Mouse (Mus musculus) frontal cortex, postnatal 25 days (tissue): ENCODE data around the gene Tns1.
"Not testable (repeated sequence)": the region's sequence is repeated elsewhere in the genome, so short reads cannot be mapped to it uniquely, and the experiment has no call there.

Experiments used
- DNase-seq, 2 experiments: peaks; one replicate each; pipeline ENCODE4 v3.0.0; 2022; ENCODE audit warnings: low spot score in 2 of 2

The Tns1 gene

GRCm38 (mm10) chr1:73912466-73912865 lies 211.8 kb downstream of the Tns1 start:
- no peak for DNase-seq

DNA sequence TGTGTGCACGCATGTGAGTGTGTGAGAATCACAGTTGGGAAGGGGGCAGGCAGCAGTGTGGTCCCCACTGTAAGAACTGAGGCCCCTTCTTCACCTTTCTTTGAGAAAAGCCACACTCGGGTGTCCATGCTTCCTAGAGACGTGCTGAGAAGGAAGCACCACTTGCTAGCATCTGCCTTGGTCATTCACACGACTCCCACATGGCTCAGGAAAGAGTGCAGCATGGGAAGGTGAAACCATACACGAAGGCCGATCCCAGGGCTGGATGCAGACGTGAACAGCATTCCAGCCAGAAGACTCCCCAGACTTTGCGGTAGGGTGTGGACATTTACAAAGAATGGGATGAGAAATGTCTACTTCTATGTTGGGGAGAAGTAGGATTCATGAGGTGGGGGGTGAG lies 212.3 kb downstream of the Tns1 start:
- DNase-seq, result no peak

- no peak for DNase-seq
Observed at GRCm38 (mm10) chr1:73910701-73911100, 213.5 kb downstream of the Tns1 start.

GRCm38 (mm10) chr1:73910111-73910510 lies 214.1 kb downstream of the Tns1 start:
- DNase-seq, result no peak

- peak in 1 of 2 experiments; percentile 1 for DNase-seq
Observed at GRCm38 (mm10) chr1:73909191-73909983, 214.9 kb downstream of the Tns1 start.

GRCm38 (mm10) chr1:73908081-73908960 lies 215.9 kb downstream of the Tns1 start:
- DNase-seq, result peak in 1 of 2 experiments; percentile 1

DNA sequence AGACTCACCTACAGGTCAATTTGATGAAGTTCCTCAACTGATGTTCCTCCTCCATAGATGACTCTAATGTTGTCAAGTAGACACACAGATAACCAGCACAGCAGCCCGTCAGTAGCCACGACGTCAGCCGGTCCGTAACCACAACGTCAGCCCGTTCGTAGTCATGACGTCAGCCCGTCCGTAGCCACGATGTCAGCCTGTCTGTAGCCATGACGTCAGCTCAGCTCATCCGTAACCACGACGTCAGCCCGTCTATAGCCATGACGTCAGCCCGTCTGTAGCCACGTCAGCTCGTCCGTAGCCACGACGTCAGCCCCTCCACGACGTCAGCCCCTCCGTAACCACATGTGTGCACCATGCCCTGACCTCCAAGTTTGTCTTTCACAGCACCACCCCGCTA lies 217.1 kb downstream of the Tns1 start:
- no peak for DNase-seq

DNA sequence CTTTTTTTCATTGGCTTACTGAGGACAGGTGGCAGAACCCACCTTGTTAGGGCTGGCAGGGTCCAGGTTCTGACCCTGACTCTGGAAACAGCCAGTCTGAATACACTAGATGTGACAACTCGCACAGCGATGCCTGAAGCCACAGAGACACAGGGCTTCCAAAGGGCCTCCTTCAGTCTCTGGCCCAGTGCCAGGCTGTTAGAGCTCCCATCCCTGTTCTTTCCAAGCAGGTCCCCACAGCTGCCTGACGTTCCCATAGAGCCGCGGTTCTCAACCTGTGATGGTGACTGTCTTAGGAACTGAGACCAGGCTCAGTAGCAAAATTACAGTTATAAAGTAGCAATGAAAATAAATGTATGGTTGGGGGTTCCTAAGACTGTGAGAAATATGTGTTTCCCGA lies 217.9 kb downstream of the Tns1 start:
- no peak for DNase-seq

DNA sequence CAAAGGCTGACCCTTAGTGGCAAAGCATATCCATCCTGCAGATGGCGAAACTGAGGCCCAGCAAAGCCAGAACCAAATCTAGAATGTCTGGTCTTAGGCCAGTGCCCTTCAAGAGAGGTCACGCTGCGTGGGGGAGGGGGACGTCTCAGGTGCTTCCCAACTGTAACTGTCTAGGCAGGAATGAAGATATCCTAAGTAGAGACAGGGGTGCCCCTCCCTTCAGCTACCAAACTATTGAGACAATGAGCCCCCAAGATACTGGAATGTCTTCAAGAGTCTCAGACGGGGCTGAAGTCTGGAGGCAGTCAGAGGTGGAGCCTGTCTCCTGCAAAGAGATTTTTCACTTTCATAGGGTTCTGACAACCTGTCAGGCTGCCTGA lies 218.4 kb downstream of the Tns1 start:
- DNase-seq, result no peak

DNA sequence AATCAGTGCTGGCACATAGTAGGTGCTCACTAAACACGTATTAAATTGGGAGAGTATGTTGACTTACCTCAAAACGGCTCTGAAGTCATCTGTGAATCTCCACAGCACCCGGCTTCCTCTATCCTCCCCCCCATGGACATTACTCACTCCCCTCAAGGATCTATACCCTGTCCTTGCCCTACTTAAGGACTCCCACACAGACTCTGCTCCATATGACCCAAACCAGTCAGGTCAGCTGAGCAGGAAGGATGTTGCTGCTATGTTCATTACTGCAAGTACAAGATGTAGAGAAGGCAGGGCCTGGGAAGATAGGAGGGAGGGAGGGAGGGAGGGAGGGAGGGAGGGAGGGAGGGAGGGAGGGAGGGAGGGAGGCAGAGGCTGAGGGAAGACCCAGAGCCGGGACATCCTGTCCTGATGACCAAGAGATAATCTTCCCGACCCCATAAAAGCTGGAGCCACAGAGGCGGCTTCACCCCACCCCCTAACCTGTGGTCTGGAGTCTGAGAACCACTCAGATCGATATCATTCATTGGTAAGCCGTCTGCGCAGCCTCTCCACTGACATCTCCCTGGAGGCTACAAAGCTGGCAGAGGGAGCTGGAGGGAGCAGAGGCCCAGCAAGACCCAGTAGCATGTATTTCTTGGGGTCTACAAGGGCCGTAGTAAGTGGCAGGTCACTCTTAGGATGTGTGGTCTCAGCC lies 219.0 kb downstream of the Tns1 start:
- DNase-seq, result no peak

GRCm38 (mm10) chr1:73904641-73905040 lies 219.6 kb downstream of the Tns1 start:
- DNase-seq, result no peak

DNA sequence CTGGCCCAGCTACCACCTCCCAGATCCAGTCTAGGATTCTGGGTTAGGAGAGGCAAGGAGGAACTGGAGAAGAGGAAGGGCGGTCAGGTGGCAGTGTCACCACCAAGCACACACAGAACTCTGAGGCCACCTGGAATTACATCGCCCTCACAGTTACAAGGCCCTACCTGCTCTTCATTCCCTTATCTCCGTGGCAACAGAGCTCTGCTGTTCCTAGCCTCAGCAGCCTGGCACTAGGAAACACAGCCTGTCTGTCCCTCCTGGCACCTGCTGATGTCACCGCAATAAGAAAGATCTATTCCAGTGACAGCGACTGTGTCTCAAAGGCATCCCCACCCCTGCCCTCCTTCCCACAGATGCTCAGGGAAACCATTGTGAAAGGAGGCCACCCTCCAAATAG lies 221.2 kb downstream of the Tns1 start:
- no peak for DNase-seq

- peak; percentile 70 to 75 for DNase-seq
Observed at GRCm38 (mm10) chr1:73902171-73902991, 221.9 kb downstream of the Tns1 start.

- DNase-seq, result peak; percentile 67 to 74
Observed at GRCm38 (mm10) chr1:73901496-73901899, 222.8 kb downstream of the Tns1 start.

- DNase-seq, result not testable (repeated sequence)
Observed at GRCm38 (mm10) chr1:73895451-73895850, 228.8 kb downstream of the Tns1 start.

DNA sequence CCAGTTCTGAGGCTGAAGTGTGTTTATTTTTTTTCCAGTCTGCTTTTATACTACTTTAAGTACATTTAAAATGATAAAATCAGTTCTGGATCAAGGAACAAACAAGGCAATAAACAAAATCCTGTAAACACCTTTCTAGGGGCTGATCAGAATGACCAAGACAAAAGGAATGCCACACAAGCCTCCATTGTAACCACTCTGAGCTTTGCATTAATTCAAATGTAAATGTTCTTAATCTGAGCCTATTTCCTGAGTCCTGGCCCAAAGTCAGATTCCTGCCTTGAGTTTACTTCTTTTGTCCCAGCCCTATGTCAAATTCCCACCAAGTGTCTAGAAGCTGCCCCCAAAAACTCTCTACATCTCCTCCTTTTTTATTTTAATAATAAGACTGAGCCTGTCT lies 243.5 kb downstream of the Tns1 start:
- no peak for DNase-seq

DNA sequence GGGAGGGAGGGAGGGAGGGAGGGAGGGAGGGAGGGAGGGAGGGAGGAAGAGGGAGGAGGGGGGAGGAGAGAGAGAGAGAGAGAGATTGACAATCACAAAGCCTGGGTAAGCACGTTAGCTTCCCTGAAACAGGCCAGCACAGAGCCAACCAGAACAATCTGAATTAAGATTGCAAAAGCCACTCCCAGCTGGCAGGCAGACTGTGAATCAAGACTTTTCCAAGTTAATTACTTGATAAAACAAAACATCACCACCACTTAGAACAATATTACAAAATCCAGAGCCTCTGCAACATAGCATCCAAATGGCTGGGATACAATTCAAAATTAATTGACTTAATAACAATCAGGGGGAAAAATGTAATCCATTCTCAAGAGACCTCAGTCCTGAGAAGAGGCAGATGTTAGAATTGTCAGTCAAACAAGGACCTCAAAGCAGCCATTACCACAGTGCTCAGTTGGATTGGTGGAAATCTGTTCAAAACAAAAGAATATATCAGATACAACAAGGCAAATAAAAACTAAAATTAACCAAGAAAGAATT lies 248.5 kb downstream of the Tns1 start:
- DNase-seq, result no peak

DNA sequence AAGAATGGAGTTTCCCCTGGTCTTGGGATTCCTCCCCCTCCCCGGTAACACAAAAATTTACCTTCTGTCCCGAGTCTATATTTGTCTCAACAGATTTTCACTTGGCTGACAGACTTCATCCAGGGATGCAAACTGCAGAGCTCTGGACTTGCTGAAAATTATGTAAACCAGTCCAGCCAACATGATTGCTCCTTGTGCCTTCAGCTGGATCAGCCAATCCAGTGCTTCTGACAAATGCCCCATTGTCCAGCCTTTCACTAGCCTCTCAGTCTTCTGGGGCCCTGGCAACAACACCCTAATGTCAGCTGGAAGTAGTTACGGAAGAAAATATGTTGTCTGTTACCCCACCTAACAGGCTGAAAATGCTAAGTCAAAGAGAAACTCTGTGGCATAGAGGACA lies 259.9 kb downstream of the Tns1 start:
- DNase-seq, result no peak

DNA sequence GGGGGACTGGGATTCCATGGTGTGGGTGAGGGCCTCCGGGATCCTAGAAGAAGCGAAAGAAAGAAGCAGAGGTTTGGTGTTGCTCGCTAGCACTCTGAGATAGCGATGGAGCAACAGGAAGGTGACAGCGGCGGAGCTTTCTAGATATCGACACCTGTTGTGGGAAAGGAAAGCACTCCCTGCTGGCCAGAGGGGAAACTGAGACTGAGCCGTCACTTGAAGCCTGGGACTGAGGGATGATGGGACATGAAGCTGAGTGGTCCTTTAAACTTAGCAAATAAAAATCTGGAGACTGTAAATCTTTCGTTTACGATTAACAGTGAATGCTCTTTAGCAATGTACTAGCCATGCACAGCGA lies 261.2 kb downstream of the Tns1 start:
- DNase-seq, result no peak

- peak; percentile 9 to 17 for DNase-seq
Observed at GRCm38 (mm10) chr1:73862323-73863073, 261.8 kb downstream of the Tns1 start.
